Mouse (Mus musculus): ENCODE measurements around the gene Bend5. TPM values are rescaled to one million over a fixed set of nuclear protein-coding genes. Genes with fewer than 3 reads are reported as not detected.

The Bend5 gene
- total RNA-seq, 2 experiments from 2014 or later, result 15.7 to 16.0 TPM

DNA sequence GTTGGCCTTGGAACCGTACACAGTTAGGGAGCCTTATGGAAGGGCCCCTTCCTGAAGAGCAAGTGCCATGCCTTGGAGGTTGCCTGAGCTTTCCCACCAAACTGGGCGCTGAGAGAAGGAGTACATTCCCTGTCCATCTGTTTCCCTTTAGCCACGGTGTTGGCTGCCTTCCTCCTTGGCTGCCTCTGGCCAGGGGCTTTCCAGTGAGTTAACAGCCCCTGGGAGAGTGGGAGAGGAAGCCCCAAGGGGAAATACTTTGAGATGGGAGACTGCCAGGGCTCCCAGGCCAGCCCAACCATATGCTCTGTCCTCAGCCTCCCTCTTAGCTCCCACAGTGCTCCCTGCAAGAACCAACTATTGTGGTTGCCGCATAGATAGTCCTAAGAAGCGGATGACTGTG is 70.4 kb downstream of the Bend5 start:
- DNase-seq (ENCODE audit: low spot score in 2 of 2), result no peak

DNA sequence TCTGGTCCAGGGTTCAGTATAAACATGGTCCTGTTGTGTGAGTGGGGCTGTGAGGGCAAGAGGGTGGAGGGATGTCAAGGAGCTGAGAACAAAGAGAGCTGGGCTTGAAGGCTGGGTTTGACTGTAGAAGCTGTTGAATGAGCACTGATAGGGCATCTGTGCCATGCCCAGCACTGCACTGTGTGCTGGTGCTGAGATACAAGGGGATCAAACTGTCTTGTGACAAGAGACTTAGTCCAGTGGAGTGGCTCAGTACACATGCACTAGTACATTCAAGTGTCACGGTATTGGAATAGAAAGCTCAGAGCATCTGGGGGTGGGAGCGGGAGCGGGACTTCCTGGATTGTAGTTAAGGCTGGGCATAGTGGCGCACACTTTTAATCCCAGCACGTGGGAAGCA is 71.4 kb downstream of the Bend5 start:
- DNase-seq (ENCODE audit: low spot score in 2 of 2), result no peak

DNA sequence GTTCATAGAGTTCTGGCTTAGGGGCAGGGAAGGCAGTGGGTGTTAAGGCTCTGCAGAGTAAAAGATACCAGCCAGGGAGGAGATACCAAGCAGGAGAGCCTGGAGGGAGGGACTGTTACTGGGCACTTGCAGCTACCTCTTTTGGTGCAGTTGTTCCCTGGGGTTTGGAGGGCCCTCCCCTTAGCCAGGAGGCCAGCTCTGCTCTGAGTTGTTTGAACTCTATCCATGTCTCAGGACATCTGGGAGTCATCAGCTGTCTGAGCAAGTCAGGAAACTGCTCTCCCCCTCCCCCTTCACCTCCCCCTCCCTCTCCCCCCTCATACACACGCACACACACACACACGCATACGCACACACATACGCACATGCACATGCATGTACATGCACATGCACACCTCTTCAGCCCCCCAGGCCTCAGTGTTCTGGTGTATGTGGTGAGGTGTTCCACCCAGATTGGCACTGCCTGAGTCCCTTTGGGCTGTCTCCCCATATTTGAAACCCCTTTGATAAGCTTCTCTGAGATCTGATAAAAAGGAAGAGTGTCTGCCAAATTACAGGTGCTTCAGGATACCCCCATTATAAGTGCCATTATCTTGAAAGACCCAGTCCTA is 72.5 kb downstream of the Bend5 start:
- no peak for DNase-seq (ENCODE audit: low spot score in 2 of 2)

- no peak for DNase-seq (ENCODE audit: low spot score in 2 of 2)
These were observed 79.1 kb downstream of the Bend5 start for GRCm38 (mm10) chr4:111493750-111494404.

- peak; percentile 79 to 82 for DNase-seq (ENCODE audit: low spot score in 2 of 2)
These were observed 81.1 kb downstream of the Bend5 start for GRCm38 (mm10) chr4:111495949-111496348.

DNA sequence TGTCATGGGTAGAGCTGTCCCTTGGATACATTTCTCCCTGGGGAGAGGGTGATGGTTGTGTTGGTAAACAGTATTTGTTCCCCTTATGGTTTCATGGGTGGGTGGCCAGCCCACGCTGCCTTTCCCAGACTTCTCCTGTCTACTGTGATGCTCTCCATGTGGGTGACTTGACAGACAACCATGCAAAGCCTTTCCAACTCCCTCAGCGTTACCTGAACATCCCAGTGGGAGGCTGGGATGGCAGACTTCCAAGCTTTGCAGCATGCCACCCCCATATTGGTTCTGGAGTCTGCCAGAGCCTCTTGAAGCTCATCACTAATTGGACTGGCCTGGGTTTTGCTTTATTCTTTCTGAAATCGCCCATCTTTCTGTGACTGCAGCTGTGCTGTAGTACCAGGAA is 83.9 kb downstream of the Bend5 start:
- DNase-seq (ENCODE audit: low spot score in 2 of 2), result peak; percentile 24 to 41

GRCm38 (mm10) chr4:111501441-111501840 is 86.6 kb downstream of the Bend5 start:
- no peak for DNase-seq (ENCODE audit: low spot score in 2 of 2)

DNA sequence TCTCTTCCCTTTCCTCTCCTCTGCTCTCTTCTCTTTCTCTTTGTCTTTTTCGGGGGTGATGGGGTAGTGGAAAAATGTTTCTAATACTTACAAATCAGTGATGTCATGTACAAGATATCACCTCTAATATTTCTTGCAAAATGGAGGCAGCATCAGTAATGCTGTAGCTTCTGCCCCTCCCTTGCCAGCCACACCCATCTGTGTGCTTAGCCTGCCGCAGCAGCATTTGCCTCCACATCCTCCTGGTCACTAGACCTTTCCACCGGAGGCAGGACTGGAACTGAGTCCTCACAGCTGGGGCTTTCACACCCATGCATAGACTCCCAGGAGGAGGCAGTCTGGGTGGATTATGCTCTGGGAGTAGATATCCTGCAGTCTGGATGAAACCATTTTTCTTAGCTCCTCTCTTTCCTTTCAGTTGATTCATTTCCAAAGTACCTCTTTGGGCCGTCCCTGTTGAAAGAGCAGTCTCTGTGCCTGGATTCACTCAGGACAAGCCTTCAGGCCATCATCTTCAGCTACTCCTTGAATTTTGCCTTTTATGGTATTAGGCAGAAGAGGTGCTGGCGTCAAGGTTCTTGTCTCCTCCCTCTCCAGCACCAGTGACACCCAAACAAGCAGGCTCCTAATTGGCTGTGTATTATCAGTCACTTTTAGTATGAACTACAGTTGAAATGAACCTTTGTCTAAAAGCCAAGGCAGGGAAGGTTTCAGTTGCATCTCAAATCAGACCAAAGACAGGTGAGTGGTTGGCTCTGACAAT is 88.3 kb downstream of the Bend5 start:
- no peak for DNase-seq (ENCODE audit: low spot score in 2 of 2)

DNA sequence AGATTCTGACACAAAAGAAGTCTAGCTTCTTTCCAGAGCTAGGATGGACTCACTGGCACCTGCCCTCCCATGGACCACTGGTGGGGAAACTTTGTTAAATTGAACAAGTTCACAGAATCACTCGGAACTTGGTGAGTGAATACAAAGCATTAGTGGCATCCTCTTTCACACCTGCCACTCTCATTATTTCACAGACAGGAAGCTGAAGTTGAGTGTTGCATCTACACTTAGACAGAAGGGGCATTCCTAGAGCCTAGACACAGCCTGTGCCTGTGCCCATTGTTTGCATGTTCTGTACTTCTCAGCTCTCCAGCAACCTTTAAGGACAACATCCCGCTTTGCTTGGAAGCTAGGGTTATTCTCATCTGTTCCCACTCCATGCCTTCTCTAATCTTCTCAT is 90.1 kb downstream of the Bend5 start:
- no peak for DNase-seq (ENCODE audit: low spot score in 2 of 2)

Measured in layer of hippocampus, postnatal 10 days (tissue).